Mouse (Mus musculus): ENCODE data around the gene Nipa2.
A peak's percentile ranks its signal among the peaks of the same experiment; 100 is the strongest.

Nipa2 gene

DNA sequence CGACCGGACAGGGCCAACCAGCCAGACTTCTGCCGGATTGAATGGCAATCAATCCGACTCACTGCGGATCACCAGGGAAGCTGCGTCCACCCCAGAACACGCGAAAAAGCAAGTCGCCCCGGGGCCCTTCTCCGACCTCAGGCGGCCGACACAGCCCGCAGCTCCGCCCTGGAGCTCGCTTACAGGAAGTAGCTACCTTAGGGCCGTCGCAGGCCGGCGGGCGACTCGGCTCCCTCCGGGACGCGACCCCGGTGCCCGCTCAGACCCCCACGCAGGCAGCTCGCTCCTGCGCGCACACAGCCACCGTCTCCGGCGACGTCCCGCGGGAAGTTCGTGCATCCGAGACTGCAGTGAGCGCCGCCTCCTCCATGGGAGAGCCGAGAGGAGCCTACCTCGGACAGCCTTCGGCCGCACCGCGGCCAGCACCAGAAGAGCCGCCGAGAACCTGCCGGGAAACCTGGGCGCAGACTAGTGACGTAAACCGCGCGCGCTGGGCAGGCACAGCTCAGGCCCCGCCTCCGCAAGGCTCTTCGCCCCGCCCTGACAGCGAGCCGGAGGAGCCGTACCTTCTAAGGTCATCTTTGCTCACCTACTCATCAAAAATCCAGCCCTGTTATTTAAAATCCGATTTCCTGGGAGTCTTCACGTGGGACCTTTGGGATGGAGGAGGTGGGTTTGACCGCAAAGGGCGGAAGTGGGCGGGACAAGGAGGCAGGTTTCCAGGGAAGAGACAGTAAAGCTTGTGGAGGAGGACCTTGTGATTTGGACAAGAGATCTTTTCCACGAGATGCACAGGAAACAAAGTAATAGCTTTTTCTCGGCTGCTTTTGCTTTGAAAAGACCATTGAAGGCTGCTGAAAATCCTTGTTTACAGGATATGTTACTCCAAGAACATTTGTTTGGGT is at the start of gene Nipa2:
Gene Nipa2, minus strand, starts transcription at position 473 of the 905 bp plus-strand sequence.
- H3K4me3 ChIP-seq (replicated peaks; ENCODE audit: low read length): peak within 1 kb of the TSS; percentile 97
- no peaks in the 10 kb centered on the region for H3K9me3 ChIP-seq (ENCODE audit: low read length)
- H3K27me3 ChIP-seq (ENCODE audit: insufficient read depth, low read length): no peaks in the 10 kb centered on the region
- TF ChIP-seq POU5F1 (IDR thresholded peaks at IDR 0.05; ENCODE audit: borderline replicate concordance, low read length): no peak
- no peak for TF ChIP-seq CTCF (conservative IDR thresholded peaks at IDR 0.05; ENCODE audit: low read length)
- TF ChIP-seq NANOG (IDR thresholded peaks at IDR 0.05; ENCODE audit: borderline replicate concordance, low read length): no peak
- H3K4me1 ChIP-seq (replicated peaks; ENCODE audit: low read depth, low read length): peaks cover 29% of the 10 kb centered on the region
- peaks cover 20% of the 10 kb centered on the region for H3K36me3 ChIP-seq (ENCODE audit: insufficient read depth, low read length)

- no peak for TF ChIP-seq CTCF (conservative IDR thresholded peaks at IDR 0.05; ENCODE audit: low read length)
- no peaks in the 10 kb centered on the region for H3K27me3 ChIP-seq (ENCODE audit: insufficient read depth, low read length)
Measured at GRCm38 (mm10) chr7:56011018-56011333, 48.7 kb upstream of the Nipa2 start.

DNA sequence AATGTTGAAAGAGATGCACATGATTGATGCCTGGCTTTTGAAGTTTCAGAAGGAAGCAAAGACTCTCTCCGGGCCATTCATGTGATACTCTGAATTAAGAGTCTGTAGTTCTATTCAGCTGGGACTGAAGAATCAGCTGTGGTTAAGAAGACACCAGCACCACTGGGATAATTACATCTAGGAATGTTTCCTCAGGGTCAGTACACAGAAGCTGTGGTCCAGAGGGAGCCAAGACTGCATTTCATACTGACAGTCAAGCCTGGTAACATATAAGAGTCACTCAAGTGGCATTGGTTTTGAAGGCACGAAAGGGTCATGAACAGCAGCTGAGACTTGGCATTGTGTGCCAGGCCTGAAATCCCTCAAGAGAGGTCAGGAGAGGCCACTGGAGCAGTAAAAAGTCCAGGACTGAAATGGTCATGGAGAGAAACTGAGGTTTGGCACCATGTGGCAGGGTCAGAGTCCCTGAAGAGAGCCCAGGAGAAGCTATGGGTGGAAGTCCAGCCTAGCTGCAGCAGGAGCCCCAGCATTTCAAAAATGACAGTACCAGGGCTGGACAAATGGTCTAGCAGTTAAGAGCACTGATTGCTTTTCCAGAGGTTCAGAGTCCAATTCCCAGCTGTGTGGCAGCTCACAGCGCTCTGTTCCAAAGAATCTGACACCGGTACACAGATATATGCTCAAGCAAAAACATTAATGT is 48.2 kb upstream of the Nipa2 start:
- TF ChIP-seq POU5F1 (IDR thresholded peaks at IDR 0.05; ENCODE audit: borderline replicate concordance, low read length): no peak
- TF ChIP-seq CTCF (conservative IDR thresholded peaks at IDR 0.05; ENCODE audit: low read length): no peak
- TF ChIP-seq NANOG (IDR thresholded peaks at IDR 0.05; ENCODE audit: borderline replicate concordance, low read length): no peak
- no peaks in the 10 kb centered on the region for H3K36me3 ChIP-seq (ENCODE audit: insufficient read depth, low read length)
- H3K4me3 ChIP-seq (replicated peaks; ENCODE audit: low read length): no peak overlapping the region
- H3K4me1 ChIP-seq (replicated peaks; ENCODE audit: low read depth, low read length): no peaks in the 10 kb centered on the region
- H3K27me3 ChIP-seq (ENCODE audit: insufficient read depth, low read length): no peaks in the 10 kb centered on the region
- no peaks in the 10 kb centered on the region for H3K9me3 ChIP-seq (ENCODE audit: low read length)

More at GRCm38 (mm10) chr7:56011018-56011333, 48.7 kb upstream of the Nipa2 start:
- no peaks in the 10 kb centered on the region for H3K9me3 ChIP-seq (ENCODE audit: low read length)
- no peaks in the 10 kb centered on the region for H3K4me1 ChIP-seq (replicated peaks; ENCODE audit: low read depth, low read length)
- H3K4me3 ChIP-seq (replicated peaks; ENCODE audit: low read length): no peak overlapping the region
- no peaks in the 10 kb centered on the region for H3K36me3 ChIP-seq (ENCODE audit: insufficient read depth, low read length)

DNA sequence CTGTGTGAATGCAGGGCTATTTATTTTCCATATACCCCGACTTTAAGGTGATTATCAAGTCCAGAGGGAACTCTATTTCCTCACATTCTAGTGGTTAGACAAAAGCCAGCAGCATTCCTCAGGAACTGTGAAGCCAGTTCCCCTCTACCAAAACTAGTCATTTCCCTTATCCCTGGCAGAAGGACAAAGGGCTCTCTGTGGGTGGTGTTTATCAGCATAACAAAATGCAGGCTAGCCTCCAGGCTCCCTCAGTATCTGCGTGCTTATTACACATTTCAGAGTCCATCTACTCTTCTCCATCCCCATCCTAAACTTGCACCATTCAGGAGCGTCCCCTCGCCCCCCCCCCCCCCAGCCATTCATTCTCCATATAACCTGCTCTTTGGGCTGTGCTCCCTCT is 36.7 kb upstream of the Nipa2 start:
- no peaks in the 10 kb centered on the region for H3K27me3 ChIP-seq (ENCODE audit: insufficient read depth, low read length)
- peaks cover 20% of the 10 kb centered on the region for H3K4me1 ChIP-seq (replicated peaks; ENCODE audit: low read depth, low read length)
- no peaks in the 10 kb centered on the region for H3K9me3 ChIP-seq (ENCODE audit: low read length)
- TF ChIP-seq CTCF (conservative IDR thresholded peaks at IDR 0.05; ENCODE audit: low read length): no peak
- peak; percentile 66; the same call in 1 of the 2 replicates for TF ChIP-seq POU5F1 (IDR thresholded peaks at IDR 0.05; ENCODE audit: borderline replicate concordance, low read length)
- no peak overlapping the region for H3K4me3 ChIP-seq (replicated peaks; ENCODE audit: low read length)
- H3K36me3 ChIP-seq (ENCODE audit: insufficient read depth, low read length): no peaks in the 10 kb centered on the region

DNA sequence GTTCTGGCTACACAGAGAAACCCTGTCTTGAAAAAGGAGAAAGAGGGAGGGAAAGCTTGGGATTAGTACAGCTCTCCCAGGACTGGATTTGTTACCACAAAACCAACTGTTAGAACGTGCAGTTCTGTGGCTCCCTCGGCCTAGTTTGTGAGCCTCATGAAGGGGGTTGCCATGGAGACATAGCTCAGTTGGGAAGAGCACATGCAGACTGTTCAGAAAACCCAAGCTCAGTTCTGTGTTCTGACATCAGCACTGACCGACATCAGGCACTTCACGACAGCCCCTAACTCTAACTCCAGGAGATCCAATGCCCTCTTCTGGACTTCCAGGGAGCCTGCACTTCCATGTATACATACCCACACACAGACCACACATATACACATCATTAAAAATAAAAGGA is 32.7 kb upstream of the Nipa2 start:
- no peak for TF ChIP-seq POU5F1 (IDR thresholded peaks at IDR 0.05; ENCODE audit: borderline replicate concordance, low read length)
- no peak for TF ChIP-seq CTCF (conservative IDR thresholded peaks at IDR 0.05; ENCODE audit: low read length)
- no peak for TF ChIP-seq NANOG (IDR thresholded peaks at IDR 0.05; ENCODE audit: borderline replicate concordance, low read length)
- H3K36me3 ChIP-seq (ENCODE audit: insufficient read depth, low read length): no peaks in the 10 kb centered on the region
- H3K9me3 ChIP-seq (ENCODE audit: low read length): no peaks in the 10 kb centered on the region
- no peaks in the 10 kb centered on the region for H3K27me3 ChIP-seq (ENCODE audit: insufficient read depth, low read length)
- H3K4me3 ChIP-seq (replicated peaks; ENCODE audit: low read length): no peak overlapping the region
- H3K4me1 ChIP-seq (replicated peaks; ENCODE audit: low read depth, low read length): peaks cover 27% of the 10 kb centered on the region

GRCm38 (mm10) chr7:55991858-55992257 is 29.6 kb upstream of the Nipa2 start:
- Histone ChIP-seq H3K9me3 (ENCODE audit: low read length) (no peaks in the 10 kb centered on the region), H3K36me3 (ENCODE audit: insufficient read depth, low read length) (no peaks in the 10 kb centered on the region), H3K4me1 (replicated peaks; ENCODE audit: low read depth, low read length) (peaks cover 8% of the 10 kb centered on the region; the same call in 1 of the 2 replicates), H3K27me3 (ENCODE audit: insufficient read depth, low read length) (no peaks in the 10 kb centered on the region), H3K4me3 (replicated peaks; ENCODE audit: low read length) (no peak overlapping the region)
- TF ChIP-seq NANOG (IDR thresholded peaks at IDR 0.05; ENCODE audit: borderline replicate concordance, low read length) (no peak), CTCF (conservative IDR thresholded peaks at IDR 0.05; ENCODE audit: low read length) (no peak), POU5F1 (IDR thresholded peaks at IDR 0.05; ENCODE audit: borderline replicate concordance, low read length) (no peak)

- H3K4me3 ChIP-seq (replicated peaks; ENCODE audit: low read length): no peak overlapping the region
- H3K9me3 ChIP-seq (ENCODE audit: low read length): no peaks in the 10 kb centered on the region
- H3K36me3 ChIP-seq (ENCODE audit: insufficient read depth, low read length): no peaks in the 10 kb centered on the region
- no peaks in the 10 kb centered on the region for H3K27me3 ChIP-seq (ENCODE audit: insufficient read depth, low read length)
- H3K4me1 ChIP-seq (replicated peaks; ENCODE audit: low read depth, low read length): peaks cover 8% of the 10 kb centered on the region; the same call in 1 of the 2 replicates
- TF ChIP-seq CTCF (conservative IDR thresholded peaks at IDR 0.05; ENCODE audit: low read length) (no peak), NANOG (IDR thresholded peaks at IDR 0.05; ENCODE audit: borderline replicate concordance, low read length) (no peak), POU5F1 (IDR thresholded peaks at IDR 0.05; ENCODE audit: borderline replicate concordance, low read length) (no peak)
Measured at GRCm38 (mm10) chr7:55991129-55991528, 28.9 kb upstream of the Nipa2 start.

- H3K27me3 ChIP-seq (ENCODE audit: insufficient read depth, low read length): no peaks in the 10 kb centered on the region
- no peak overlapping the region for H3K4me3 ChIP-seq (replicated peaks; ENCODE audit: low read length)
- no peak for TF ChIP-seq POU5F1 (IDR thresholded peaks at IDR 0.05; ENCODE audit: borderline replicate concordance, low read length)
- peak; percentile 39 for TF ChIP-seq CTCF (conservative IDR thresholded peaks at IDR 0.05; ENCODE audit: low read length)
- H3K4me1 ChIP-seq (replicated peaks; ENCODE audit: low read depth, low read length): peaks cover 8% of the 10 kb centered on the region; the same call in 1 of the 2 replicates
- H3K36me3 ChIP-seq (ENCODE audit: insufficient read depth, low read length): no peaks in the 10 kb centered on the region
- no peaks in the 10 kb centered on the region for H3K9me3 ChIP-seq (ENCODE audit: low read length)
Measured at GRCm38 (mm10) chr7:55986526-55987214, 24.4 kb upstream of the Nipa2 start.
